Mouse (Mus musculus) lung, embryonic 15.5 days (tissue): Measurements from ENCODE around the gene Cenpj. TPM values are rescaled to one million over a fixed set of nuclear protein-coding genes. Genes with fewer than 3 reads are reported as not detected.

Experiments used
- ATAC-seq: fragments of 200-750 bp; cut with Nextera tagmentation; 2 replicates; pipeline ENCODE4 v1.8.0; 2017; ENCODE audit warnings: moderate number of reproducible peaks, borderline replicate concordance; ENCODE audit not compliant: low FRiP score, low TSS enrichment; ENCODE audit errors: extremely low read depth
- H3K27ac ChIP-seq: fragments of 300-500 bp; sonication (generic); 2 replicates; pipeline ENCODE4 v1.5.1; 2015; ENCODE audit warnings: moderate library complexity, mild to moderate bottlenecking, inconsistent platforms
- H3K27me3 ChIP-seq: fragments of 300-500 bp; sonication (generic); 2 replicates; pipeline ENCODE4 v1.6.1; 2015; ENCODE audit warnings: inconsistent platforms
- H3K36me3 ChIP-seq: fragments of 300-500 bp; sonication (generic); 2 replicates; pipeline ENCODE4 v1.6.1; 2015; ENCODE audit warnings: inconsistent platforms
- H3K4me1 ChIP-seq: fragments of 300-500 bp; sonication (generic); 2 replicates; pipeline ENCODE4 v1.6.1; 2015; ENCODE audit warnings: inconsistent platforms
- H3K4me2 ChIP-seq: fragments of 300-500 bp; sonication (generic); 2 replicates; pipeline ENCODE4 v1.6.1; 2015; ENCODE audit warnings: inconsistent platforms, mild to moderate bottlenecking, moderate library complexity
- H3K4me3 ChIP-seq: fragments of 300-500 bp; sonication (generic); 2 replicates; pipeline ENCODE4 v1.5.1; 2015; ENCODE audit warnings: mild to moderate bottlenecking, inconsistent platforms
- H3K9ac ChIP-seq: fragments of 300-500 bp; sonication (generic); 2 replicates; pipeline ENCODE4 v1.6.1; 2015; ENCODE audit warnings: inconsistent platforms
- H3K9me3 ChIP-seq: fragments of 300-500 bp; sonication (generic); 2 replicates; pipeline ENCODE4 v1.6.1; 2016; ENCODE audit warnings: inconsistent platforms
- WGBS: fragments of 180-500 bp; shearing (Covaris S2); methylation state at CpG from one replicate; pipeline ENCODE4 v1.1.7; 2015; 5-methylcytosine and 5-hydroxymethylcytosine counted together
- polyA plus RNA-seq: library from polyadenylated mRNA; unstranded; fragments of >200 nt; fragmentation: Nextera tagmentation; extraction: Ambion mirVana; gene quantifications from 2 replicates; pipeline ENCODE4 v1.2.1, GENCODE M21; 2015

Cenpj gene
- polyA plus RNA-seq, 1 experiment from 2014 or later, result 11.7 TPM

GRCm38 (mm10) chr14:56579011-56579410 is 3.8 kb upstream of the Cenpj start:
- ATAC-seq, result no peak
- H3K4me1 ChIP-seq, result 0 out of 2 replicates have a peak, but pooled peaks cover 7% of the 10 kb centered on the region
- no peak overlapping the region for H3K27ac ChIP-seq
- H3K36me3 ChIP-seq, result no peaks in the 10 kb centered on the region
- H3K9ac ChIP-seq, result no peak overlapping the region
- H3K4me3 ChIP-seq, result no peak overlapping the region
- H3K9me3 ChIP-seq, result no peaks in the 10 kb centered on the region
- no peak overlapping the region for H3K4me2 ChIP-seq
- no peaks in the 10 kb centered on the region for H3K27me3 ChIP-seq
- WGBS, result 39% methylated on average over 8 of the region's 8 CpGs

- WGBS, result 72% methylated on average over 18 of the region's 18 CpGs
- Histone ChIP-seq H3K27ac (peak overlapping the region; percentile 39; the same call in 1 of the 2 replicates), H3K4me1 (peaks cover 15% of the 10 kb centered on the region; the same call in 1 of the 2 replicates), H3K36me3 (no peaks in the 10 kb centered on the region), H3K4me3 (peak overlapping the region; percentile 58), H3K27me3 (no peaks in the 10 kb centered on the region), H3K4me2 (peak overlapping the region; percentile 65), H3K9ac (peak overlapping the region; percentile 62), H3K9me3 (no peaks in the 10 kb centered on the region)
- ATAC-seq, result no peak
These were observed 1.0 kb upstream of the Cenpj start for GRCm38 (mm10) chr14:56575969-56576901.

GRCm38 (mm10) chr14:56572546-56572945 is 2.7 kb downstream of the Cenpj start:
- H3K9me3 ChIP-seq, result no peaks in the 10 kb centered on the region
- WGBS, result 62% methylated on average over 2 of the region's 2 CpGs
- H3K27ac ChIP-seq, result no peak overlapping the region
- ATAC-seq, result no peak
- no peak overlapping the region for H3K9ac ChIP-seq
- peaks cover 26% of the 10 kb centered on the region; the same call in 1 of the 2 replicates for H3K4me1 ChIP-seq
- peak overlapping the region; percentile 97; the same call in 1 of the 2 replicates for H3K4me3 ChIP-seq
- H3K36me3 ChIP-seq, result no peaks in the 10 kb centered on the region
- H3K4me2 ChIP-seq, result peak overlapping the region; percentile 77
- no peaks in the 10 kb centered on the region for H3K27me3 ChIP-seq

GRCm38 (mm10) chr14:56571310-56572093 is 3.7 kb downstream of the Cenpj start:
- no peaks in the 10 kb centered on the region for H3K9me3 ChIP-seq
- peaks cover 26% of the 10 kb centered on the region; the same call in 1 of the 2 replicates for H3K4me1 ChIP-seq
- WGBS, result under 1% methylated on average over 59 of the region's 59 CpGs

GRCm38 (mm10) chr14:56569041-56569440 is 6.2 kb downstream of the Cenpj start:
- H3K4me2 ChIP-seq, result no peak overlapping the region
- ATAC-seq, result no peak
- H3K27me3 ChIP-seq, result no peaks in the 10 kb centered on the region
- no peaks in the 10 kb centered on the region for H3K9me3 ChIP-seq
- no peak overlapping the region for H3K4me3 ChIP-seq
- no peak overlapping the region for H3K27ac ChIP-seq
- H3K4me1 ChIP-seq, result peaks cover 19% of the 10 kb centered on the region; the same call in 1 of the 2 replicates
- H3K9ac ChIP-seq, result no peak overlapping the region
- WGBS, result 79% methylated on average over 4 of the region's 4 CpGs
- H3K36me3 ChIP-seq, result peaks cover 1% of the 10 kb centered on the region; the same call in 1 of the 2 replicates

More at GRCm38 (mm10) chr14:56571310-56572093, 3.7 kb downstream of the Cenpj start:
- no peaks in the 10 kb centered on the region for H3K36me3 ChIP-seq
- peak overlapping the region; percentile 97 for H3K4me3 ChIP-seq
- peak overlapping the region; percentile 82 for H3K9ac ChIP-seq
- peak; percentile 98 for ATAC-seq
- no peaks in the 10 kb centered on the region for H3K27me3 ChIP-seq
- H3K4me2 ChIP-seq, result peak overlapping the region; percentile 77
- H3K27ac ChIP-seq, result peak overlapping the region; percentile 85

GRCm38 (mm10) chr14:56567476-56567875 is 7.7 kb downstream of the Cenpj start:
- no peaks in the 10 kb centered on the region for H3K27me3 ChIP-seq
- H3K4me2 ChIP-seq, result no peak overlapping the region; the same call in 1 of the 2 replicates
- peaks cover 9% of the 10 kb centered on the region; the same call in 1 of the 2 replicates for H3K36me3 ChIP-seq
- no peak overlapping the region for H3K27ac ChIP-seq
- H3K9ac ChIP-seq, result no peak overlapping the region
- ATAC-seq, result no peak
- no peak overlapping the region for H3K4me3 ChIP-seq
- WGBS, result 49% methylated on average over 7 of the region's 7 CpGs
- no peaks in the 10 kb centered on the region for H3K9me3 ChIP-seq
- H3K4me1 ChIP-seq, result peaks cover 17% of the 10 kb centered on the region; the same call in 1 of the 2 replicates

- H3K4me3 ChIP-seq, result no peak overlapping the region
- no peaks in the 10 kb centered on the region for H3K4me1 ChIP-seq
- H3K27ac ChIP-seq, result no peak overlapping the region
- WGBS, result 73% methylated on average over 3 of the region's 3 CpGs
- no peak overlapping the region for H3K4me2 ChIP-seq
- peaks cover 17% of the 10 kb centered on the region for H3K36me3 ChIP-seq
- no peak overlapping the region for H3K9ac ChIP-seq
- H3K9me3 ChIP-seq, result no peaks in the 10 kb centered on the region
- no peaks in the 10 kb centered on the region for H3K27me3 ChIP-seq
- no peak for ATAC-seq
These were observed 16.1 kb downstream of the Cenpj start for GRCm38 (mm10) chr14:56559134-56559533.

- 89% methylated on average over 2 of the region's 2 CpGs for WGBS
- Histone ChIP-seq H3K27me3 (no peaks in the 10 kb centered on the region), H3K4me1 (no peaks in the 10 kb centered on the region), H3K4me3 (no peak overlapping the region), H3K9ac (no peak overlapping the region), H3K27ac (no peak overlapping the region), H3K36me3 (peaks cover 23% of the 10 kb centered on the region), H3K9me3 (no peaks in the 10 kb centered on the region), H3K4me2 (no peak overlapping the region)
- ATAC-seq, result no peak
These were observed 20.5 kb downstream of the Cenpj start for GRCm38 (mm10) chr14:56554716-56555115.

GRCm38 (mm10) chr14:56553331-56553730 is 21.9 kb downstream of the Cenpj start:
- H3K27me3 ChIP-seq, result no peaks in the 10 kb centered on the region
- no peak overlapping the region for H3K4me3 ChIP-seq
- no peak overlapping the region for H3K4me2 ChIP-seq
- ATAC-seq, result no peak
- no peaks in the 10 kb centered on the region for H3K4me1 ChIP-seq
- peaks cover 28% of the 10 kb centered on the region for H3K36me3 ChIP-seq
- H3K9me3 ChIP-seq, result no peaks in the 10 kb centered on the region
- 90% methylated on average over 7 of the region's 7 CpGs for WGBS
- no peak overlapping the region for H3K27ac ChIP-seq
- no peak overlapping the region for H3K9ac ChIP-seq

GRCm38 (mm10) chr14:56552924-56553323 is 22.3 kb downstream of the Cenpj start:
- peaks cover 28% of the 10 kb centered on the region for H3K36me3 ChIP-seq
- no peak for ATAC-seq
- H3K4me1 ChIP-seq, result no peaks in the 10 kb centered on the region
- H3K4me3 ChIP-seq, result no peak overlapping the region
- H3K9ac ChIP-seq, result no peak overlapping the region
- H3K27me3 ChIP-seq, result no peaks in the 10 kb centered on the region
- no peak overlapping the region for H3K27ac ChIP-seq
- H3K4me2 ChIP-seq, result no peak overlapping the region
- H3K9me3 ChIP-seq, result no peaks in the 10 kb centered on the region
- 93% methylated on average over 6 of the region's 6 CpGs for WGBS

- ATAC-seq, result no peak
- Histone ChIP-seq H3K4me3 (no peak overlapping the region), H3K36me3 (peaks cover 24% of the 10 kb centered on the region), H3K4me2 (no peak overlapping the region), H3K9me3 (no peaks in the 10 kb centered on the region), H3K27me3 (no peaks in the 10 kb centered on the region), H3K9ac (no peak overlapping the region), H3K27ac (no peak overlapping the region), H3K4me1 (no peaks in the 10 kb centered on the region)
- 92% methylated on average over 4 of the region's 4 CpGs for WGBS
These were observed 24.3 kb downstream of the Cenpj start for GRCm38 (mm10) chr14:56550960-56551359.
